Mouse (Mus musculus) hindbrain, embryonic 10.5 days (tissue): ENCODE measurements around the gene Spn. TPM values are rescaled to one million over a fixed set of nuclear protein-coding genes. Genes with fewer than 3 reads are reported as not detected.
A peak's percentile ranks its signal among the peaks of the same experiment; 100 is the strongest.
"Not testable (repeated sequence)": the region's sequence is repeated elsewhere in the genome, so short reads cannot be mapped to it uniquely, and the experiment has no call there.

Source experiments
- DNase-seq: peaks from one replicate; pipeline ENCODE4 v3.0.0-alpha.2; 2017; ENCODE audit warnings: low spot score
- H3K27ac ChIP-seq: fragments of 300-500 bp; sonication (generic); 2 replicates; pipeline ENCODE4 v1.5.1; 2016; ENCODE audit warnings: mild to moderate bottlenecking, moderate library complexity
- H3K27me3 ChIP-seq: fragments of 300-500 bp; sonication (generic); 2 replicates; pipeline ENCODE4 v1.6.1; 2016; ENCODE audit warnings: mild to moderate bottlenecking; ENCODE audit not compliant: poor library complexity, insufficient read depth, severe bottlenecking
- H3K36me3 ChIP-seq: fragments of 300-500 bp; sonication (generic); 2 replicates; pipeline ENCODE4 v1.6.1; 2016; ENCODE audit warnings: mild to moderate bottlenecking, moderate library complexity
- H3K4me1 ChIP-seq: fragments of 300-500 bp; sonication (generic); replicated peaks from 2 replicates; pipeline ENCODE4 v1.6.1; 2016; ENCODE audit warnings: mild to moderate bottlenecking
- H3K4me3 ChIP-seq: fragments of 300-500 bp; sonication (generic); 2 replicates; pipeline ENCODE4 v1.5.1; 2016; ENCODE audit warnings: mild to moderate bottlenecking, moderate library complexity
- H3K9me3 ChIP-seq: fragments of 300-500 bp; sonication (generic); 2 replicates; pipeline ENCODE4 v1.6.1; 2016; ENCODE audit warnings: mild to moderate bottlenecking, moderate library complexity
- WGBS: fragments of 180-500 bp; shearing (Covaris S2); methylation state at CpG from one replicate; pipeline ENCODE4 v1.1.7; 2016; 5-methylcytosine and 5-hydroxymethylcytosine counted together
- polyA plus RNA-seq: library from polyadenylated mRNA; unstranded; fragments of >200 nt; fragmentation: Nextera tagmentation; extraction: Ambion mirVana; gene quantifications from 2 replicates; pipeline ENCODE4 v1.2.1, GENCODE M21; 2016

The Spn gene
- polyA plus RNA-seq, 1 experiment from 2014 or later: not detected

GRCm38 (mm10) chr7:127096456-127096855 is 41.2 kb downstream of the Spn start:
- 72% methylated on average over 7 of the region's 7 CpGs for WGBS
- H3K27me3 ChIP-seq: no peaks in the 10 kb centered on the region
- H3K4me3 ChIP-seq: no peak overlapping the region
- no peak for DNase-seq
- H3K27ac ChIP-seq: no peak overlapping the region
- no peaks in the 10 kb centered on the region for H3K9me3 ChIP-seq
- no peaks in the 10 kb centered on the region for H3K36me3 ChIP-seq
- peaks cover 13% of the 10 kb centered on the region for H3K4me1 ChIP-seq

GRCm38 (mm10) chr7:127093914-127094313 is 43.7 kb downstream of the Spn start:
- Histone ChIP-seq H3K27ac (no peak overlapping the region), H3K4me3 (no peak overlapping the region), H3K9me3 (no peaks in the 10 kb centered on the region), H3K27me3 (no peaks in the 10 kb centered on the region), H3K4me1 (peaks cover 34% of the 10 kb centered on the region), H3K36me3 (no peaks in the 10 kb centered on the region)
- DNase-seq: no peak
- 77% methylated on average over 3 of the region's 3 CpGs for WGBS

GRCm38 (mm10) chr7:127091114-127091896 is 46.3 kb downstream of the Spn start, which contains the start of gene AI467606:
Gene AI467606 (plus strand): TSS chr7:127091359.
- Histone ChIP-seq H3K4me3 (peak within 1 kb of the TSS; percentile 16; the same call in 1 of the 2 replicates), H3K9me3 (no peaks in the 10 kb centered on the region), H3K27me3 (no peaks in the 10 kb centered on the region), H3K27ac (peak within 1 kb of the TSS; percentile 69), H3K4me1 (peaks cover 37% of the 10 kb centered on the region), H3K36me3 (no peaks in the 10 kb centered on the region)
- no peak for DNase-seq
- WGBS: 75% methylated on average over 16 of the region's 16 CpGs

GRCm38 (mm10) chr7:127090154-127091113 is 47.2 kb downstream of the Spn start:
- WGBS: 86% methylated on average over 20 of the region's 20 CpGs
- no peak for DNase-seq
- Histone ChIP-seq H3K27ac (peak overlapping the region; percentile 69), H3K27me3 (no peaks in the 10 kb centered on the region), H3K9me3 (no peaks in the 10 kb centered on the region), H3K36me3 (no peaks in the 10 kb centered on the region), H3K4me3 (peak overlapping the region; percentile 16; the same call in 1 of the 2 replicates), H3K4me1 (peaks cover 37% of the 10 kb centered on the region)

GRCm38 (mm10) chr7:127088901-127089845 is 48.5 kb downstream of the Spn start:
- no peaks in the 10 kb centered on the region for H3K9me3 ChIP-seq
- 21% methylated on average over 27 of the region's 27 CpGs for WGBS
- peak overlapping the region; percentile 75 for H3K27ac ChIP-seq
- peaks cover 37% of the 10 kb centered on the region for H3K4me1 ChIP-seq
- peak; percentile 29 for DNase-seq
- no peaks in the 10 kb centered on the region for H3K27me3 ChIP-seq
- no peaks in the 10 kb centered on the region for H3K36me3 ChIP-seq
- H3K4me3 ChIP-seq: peak overlapping the region; percentile 40

DNA sequence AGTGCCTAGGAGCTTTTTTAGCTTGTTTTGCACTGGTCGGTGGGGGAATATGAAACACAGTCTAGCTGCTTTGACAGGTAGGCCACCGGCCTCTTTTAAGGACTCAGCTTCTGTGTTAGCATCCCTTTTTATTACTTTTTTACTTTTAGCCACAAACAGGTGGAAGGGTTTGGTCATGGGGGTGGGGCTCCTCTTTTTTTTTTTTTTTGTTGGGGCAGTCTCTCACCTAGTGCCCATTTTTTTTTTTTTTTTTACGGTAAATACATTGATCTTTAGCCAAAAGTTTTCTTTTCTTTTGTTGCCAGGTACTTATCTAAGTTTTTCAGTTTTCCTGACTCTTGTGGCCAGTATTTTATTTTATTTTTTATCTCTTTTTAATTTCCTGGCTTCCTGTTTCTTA is 49.5 kb downstream of the Spn start:
- no peak for DNase-seq
- Histone ChIP-seq H3K4me1 (peaks cover 37% of the 10 kb centered on the region), H3K4me3 (no peak overlapping the region), H3K36me3 (no peaks in the 10 kb centered on the region), H3K27ac (no peak overlapping the region), H3K9me3 (no peaks in the 10 kb centered on the region), H3K27me3 (no peaks in the 10 kb centered on the region)
- 89% methylated on average over 3 of the region's 3 CpGs for WGBS

GRCm38 (mm10) chr7:127087278-127088010 is 50.2 kb downstream of the Spn start, which contains the start of gene Zg16:
Gene Zg16 (minus strand): TSS chr7:127087328.
- not testable (repeated sequence) for H3K36me3 ChIP-seq, H3K27ac ChIP-seq, DNase-seq, H3K27me3 ChIP-seq, H3K9me3 ChIP-seq, H3K4me3 ChIP-seq
- H3K4me1 ChIP-seq: peaks cover 33% of the 10 kb centered on the region
- WGBS: 87% methylated on average over 6 of the region's 6 CpGs

DNA sequence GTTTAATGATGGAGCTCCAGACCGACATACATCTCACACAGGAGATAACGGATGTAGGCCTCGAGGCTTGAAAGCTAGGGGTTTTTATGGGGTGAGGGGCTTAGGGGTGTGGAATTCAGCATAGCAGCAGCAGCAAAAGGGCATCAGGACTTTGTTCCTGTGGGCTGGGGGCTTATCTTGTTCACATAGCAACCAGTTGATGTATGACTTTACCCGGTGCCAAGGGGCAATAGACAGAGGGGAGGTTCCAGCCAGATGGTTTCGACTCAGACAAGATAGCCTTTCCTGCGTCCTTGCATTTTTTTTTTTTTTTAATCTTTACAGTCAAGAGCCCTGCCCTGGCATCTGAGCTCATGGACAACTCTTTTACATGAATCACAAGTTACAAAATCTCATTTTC is 51.9 kb downstream of the Spn start:
- 83% methylated on average over 6 of the region's 6 CpGs for WGBS
- not testable (repeated sequence) for H3K36me3 ChIP-seq, H3K27ac ChIP-seq, H3K9me3 ChIP-seq, H3K4me3 ChIP-seq, H3K27me3 ChIP-seq, DNase-seq
- H3K4me1 ChIP-seq: peaks cover 17% of the 10 kb centered on the region

DNA sequence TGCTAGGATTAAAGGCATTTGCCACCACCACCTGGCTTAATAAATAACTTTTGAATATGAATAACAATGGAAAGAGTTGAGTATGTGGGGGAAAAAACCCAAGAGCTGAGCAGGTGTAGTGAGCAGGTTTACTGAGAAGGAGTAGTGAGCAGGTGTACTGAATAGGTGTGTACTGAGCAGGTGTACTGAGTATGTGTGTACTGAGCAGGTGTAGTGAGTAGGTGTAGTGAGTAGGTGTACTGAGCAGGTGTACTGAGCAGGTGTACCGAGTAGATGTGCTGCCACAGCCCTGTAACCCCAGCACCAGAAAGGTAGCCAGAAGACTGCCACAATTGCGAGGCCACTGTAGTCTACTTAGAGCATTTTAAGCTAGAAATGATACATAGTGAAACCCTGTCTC is 52.8 kb downstream of the Spn start:
- Histone ChIP-seq H3K27ac (no peak overlapping the region), H3K9me3 (no peaks in the 10 kb centered on the region), H3K27me3 (no peaks in the 10 kb centered on the region), H3K4me3 (no peak overlapping the region), H3K4me1 (peaks cover 11% of the 10 kb centered on the region), H3K36me3 (no peaks in the 10 kb centered on the region)
- 83% methylated on average over 2 of the region's 2 CpGs for WGBS
- no peak for DNase-seq

DNA sequence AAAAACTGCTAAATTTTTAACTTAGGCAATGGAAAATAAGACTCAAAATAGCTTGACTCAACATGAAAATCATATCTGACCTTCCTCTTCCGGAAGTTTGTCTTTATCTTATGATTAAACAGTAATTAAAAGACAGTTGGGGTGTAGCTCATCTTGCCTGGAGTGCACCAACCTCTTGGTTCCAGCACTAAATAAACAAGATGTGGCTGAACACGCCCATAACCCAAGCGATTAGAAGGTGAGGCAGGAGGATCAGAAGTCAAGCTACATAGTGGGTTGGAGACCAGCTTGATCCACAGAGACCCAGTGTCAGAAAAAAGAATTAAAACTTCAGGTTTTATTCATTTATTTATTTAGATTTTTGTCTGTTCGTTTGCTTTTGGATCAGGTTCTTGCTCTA is 53.9 kb downstream of the Spn start:
- Histone ChIP-seq H3K36me3 (no peaks in the 10 kb centered on the region), H3K27me3 (no peaks in the 10 kb centered on the region), H3K9me3 (no peaks in the 10 kb centered on the region), H3K4me3 (no peak overlapping the region), H3K27ac (no peak overlapping the region), H3K4me1 (peaks cover under 1% of the 10 kb centered on the region)
- DNase-seq: no peak
- WGBS: 84% methylated on average over 4 of the region's 4 CpGs

- no peak overlapping the region for H3K27ac ChIP-seq
- no peaks in the 10 kb centered on the region for H3K36me3 ChIP-seq
- H3K4me1 ChIP-seq: no peaks in the 10 kb centered on the region
- H3K4me3 ChIP-seq: no peak overlapping the region
- H3K27me3 ChIP-seq: no peaks in the 10 kb centered on the region
- WGBS: 59% methylated on average over 2 of the region's 2 CpGs
- no peaks in the 10 kb centered on the region for H3K9me3 ChIP-seq
- no peak for DNase-seq
These were observed 54.6 kb downstream of the Spn start for GRCm38 (mm10) chr7:127082995-127083394.
